Comparison of ENCODE assay signal across 15 mouse cellular contexts in genomic region chr17:73941816-73942215, GRCm38 (mm10). TPM values are rescaled to one million over a fixed set of nuclear protein-coding genes. Genes with fewer than 3 reads are reported as not detected.
A peak's percentile ranks its signal among the peaks of the same experiment; 100 is the strongest.
DNase-seq lines count a peak whose midpoint lies in the region; ATAC-seq and TF ChIP-seq lines count a peak whose summit lies in the region.
"Had no signal": no experiment of that assay in that cellular context is flagged by ENCODE, and none has a peak within 500 bp of the region (broad histone marks: within the 10 kb centered on the region; RNA-seq: fewer than 3 reads in every experiment).

No protein-coding gene starts in this region.

- no peak for TF ChIP-seq CTCF in heart, adult 2 months (IDR thresholded peaks at IDR 0.05)

- peak overlapping the region; percentile 34 for H3K9ac ChIP-seq in heart, adult 2 months (ENCODE audit: low read depth, low read length)
- H3K9ac ChIP-seq: embryonic facial prominence, embryonic 13.5 days; forebrain, postnatal 0 days; limb, embryonic 13.5 days had no signal

- H3K79me2 ChIP-seq in heart, adult 2 months (replicated peaks; ENCODE audit: control insufficient read depth, insufficient read depth, low read length): no peaks in the 10 kb centered on the region

- WGBS in heart, adult 2 months: 14% methylated on average over 3 of the region's 3 CpGs
- WGBS in large intestine, adult 2 months: 17% methylated on average over 3 of the region's 3 CpGs
- WGBS in midbrain, embryonic 10.5 days: 83% methylated on average over 3 of the region's 3 CpGs

- intact Hi-C loops in heart, adult 2 months (cut with DNase I): no loop called here
- intact Hi-C loops in heart, postnatal 14 days (cut with DNase I): no loop called here

- no peak for TF ChIP-seq EP300 in heart, adult 2 months (IDR thresholded peaks at IDR 0.05; ENCODE audit: insufficient read depth, low read depth, low read length)

- DNase-seq in heart, adult 2 months: no peak
- DNase-seq in heart, postnatal 14 days: no peak
- peak; percentile 71 for DNase-seq in 416B (ENCODE audit: low read depth)
- DNase-seq in large intestine, adult 2 months (ENCODE audit: low read depth, low spot score): peak; percentile 27
- DNase-seq in midbrain, embryonic 10.5 days (ENCODE audit: low spot score): no peak
- DNase-seq in cerebellum, postnatal 14 days: no peak
- DNase-seq: cerebellum, adult 2 months; forebrain, postnatal 0 days; thymus, postnatal 14 days had no signal

- no peak for TF ChIP-seq POLR2A in heart, adult 2 months (IDR thresholded peaks at IDR 0.05; ENCODE audit: insufficient read depth, low read depth, low read length)

- no peaks in the 10 kb centered on the region for H3K9me3 ChIP-seq in midbrain, embryonic 10.5 days (replicated peaks)
- H3K9me3 ChIP-seq: embryonic facial prominence, embryonic 13.5 days; heart, embryonic 10.5 days; limb, embryonic 13.5 days had no signal

- peak overlapping the region; percentile 16; the same call in 1 of the 2 replicates for H3K4me3 ChIP-seq in heart, adult 2 months
- no peak overlapping the region for H3K4me3 ChIP-seq in midbrain, embryonic 10.5 days
- H3K4me3 ChIP-seq: embryonic facial prominence, embryonic 13.5 days; heart, embryonic 10.5 days; limb, embryonic 13.5 days had no signal

- H3K27me3 ChIP-seq in heart, adult 2 months (ENCODE audit: control insufficient read depth, insufficient read depth, low read length): no peaks in the 10 kb centered on the region
- H3K27me3 ChIP-seq in midbrain, embryonic 10.5 days (ENCODE audit: low read depth, poor library complexity, severe bottlenecking): no peaks in the 10 kb centered on the region
- H3K27me3 ChIP-seq: embryonic facial prominence, embryonic 13.5 days; limb, embryonic 13.5 days had no signal

- peak overlapping the region; percentile 82 for H3K27ac ChIP-seq in heart, adult 2 months
- no peak overlapping the region for H3K27ac ChIP-seq in midbrain, embryonic 10.5 days (replicated peaks)
- H3K27ac ChIP-seq: embryonic facial prominence, embryonic 13.5 days; heart, embryonic 10.5 days; limb, embryonic 13.5 days had no signal

- peak; percentile 17 for ATAC-seq in activated CD4-positive, CD25-positive, alpha-beta regulatory T cell, adult 4 months
- no peak for ATAC-seq in megakaryocyte-erythroid progenitor cell, adult 5-6 weeks (replicated peaks; ENCODE audit: low FRiP score, low TSS enrichment, poor library complexity, severe bottlenecking)
- ATAC-seq: forebrain, postnatal 0 days; hindbrain, embryonic 16.5 days had no signal

- peaks cover 26% of the 10 kb centered on the region for H3K4me1 ChIP-seq in heart, adult 2 months (ENCODE audit: control insufficient read depth, insufficient read depth, low read length)
- H3K4me1 ChIP-seq in midbrain, embryonic 10.5 days: no peaks in the 10 kb centered on the region
- H3K4me1 ChIP-seq: embryonic facial prominence, embryonic 13.5 days; heart, embryonic 10.5 days; limb, embryonic 13.5 days had no signal

- H3K36me3 ChIP-seq in heart, adult 2 months (ENCODE audit: control insufficient read depth, insufficient read depth, low read length): peaks cover 62% of the 10 kb centered on the region
- no peaks in the 10 kb centered on the region for H3K36me3 ChIP-seq in midbrain, embryonic 10.5 days
- H3K36me3 ChIP-seq: embryonic facial prominence, embryonic 13.5 days; heart, embryonic 10.5 days; limb, embryonic 13.5 days had no signal

RNA-seq across cellular contexts. Expression of gene Xdh, which starts 8.2 kb away (rescaled TPM):
- total RNA-seq in heart, adult 2 months (2021): 100 to 1,000 TPM; 134 to 187 TPM
- polyA plus RNA-seq in heart, adult 2 months (2012; rRNA removed): 51.7 and 59.3 TPM in 2 replicates
- total RNA-seq in heart, postnatal 14 days (2021): 10 to 100 TPM; 40.6 to 66.0 TPM
- 10 to 100 TPM; 19.1 to 39.8 TPM for polyA plus RNA-seq in activated CD4-positive, CD25-positive, alpha-beta regulatory T cell, adult 4 months (2017; shearing (Covaris generic))
- polyA plus RNA-seq in large intestine, adult 2 months (2012; rRNA removed): 126 and 243 TPM in 2 replicates
- total RNA-seq in megakaryocyte-erythroid progenitor cell, adult 5-6 weeks (2014; fragmentation: Nextera tagmentation): 1.8 and 12.0 TPM in 2 replicates
- 4.0 and 11.0 TPM in 2 replicates for total RNA-seq in megakaryocyte-erythroid progenitor cell, adult 5-6 weeks (2017)
- polyA plus RNA-seq in midbrain, embryonic 10.5 days (2016; fragmentation: Nextera tagmentation; extraction: Ambion mirVana): 0.05 and 0.19 TPM in 2 replicates

Comparison
In these comparisons a context has a peak if more than half of its experiments do, and no peak if none do; other contexts are left out.
1. DNase-seq: peak in 416B (single experiment) and large intestine, adult 2 months (single experiment); none in heart, adult 2 months (0 of 2), heart, postnatal 14 days (0 of 2), midbrain, embryonic 10.5 days (single experiment) and cerebellum, postnatal 14 days (0 of 2).
2. RNA of gene Xdh, which starts 8.2 kb away (polyA plus RNA-seq): 126 to 243 TPM in large intestine, adult 2 months, 51.7 to 59.3 TPM in heart, adult 2 months and 19.1 to 39.8 TPM in activated CD4-positive, CD25-positive, alpha-beta regulatory T cell, adult 4 months; 0.05 to 0.19 TPM in midbrain, embryonic 10.5 days; every median in the first group is over 10 times any median in the second.